Mouse (Mus musculus) kidney, postnatal 14 days (tissue): Measurements from ENCODE around the gene Spint5.
"Not testable (repeated sequence)": the region's sequence is repeated elsewhere in the genome, so short reads cannot be mapped to it uniquely, and the experiment has no call there.

ENCODE experiments used
- DNase-seq: peaks from one replicate; pipeline ENCODE4 v3.0.0; 2022; ENCODE audit warnings: mixed read lengths

Gene Spint5

GRCm38 (mm10) chr2:164715005-164715404 lies at the start of gene Spint5:
Gene Spint5 (plus strand): TSS chr2:164715305.
- DNase-seq = no peak

GRCm38 (mm10) chr2:164670261-164670660 lies 44.8 kb upstream of the Spint5 start:
- no peak for DNase-seq

GRCm38 (mm10) chr2:164670938-164671337 lies 44.2 kb upstream of the Spint5 start:
- no peak for DNase-seq

GRCm38 (mm10) chr2:164673987-164674386 lies 41.1 kb upstream of the Spint5 start, which contains the start of gene Wfdc11:
Gene Wfdc11 (minus strand): TSS chr2:164674087.
- no peak for DNase-seq

- DNase-seq = no peak
Observed at GRCm38 (mm10) chr2:164676103-164676502, 39.0 kb upstream of the Spint5 start.

- no peak for DNase-seq
Observed at GRCm38 (mm10) chr2:164676916-164677685, 38.0 kb upstream of the Spint5 start.

- peak; percentile 86 for DNase-seq
Observed at GRCm38 (mm10) chr2:164678848-164679625, 36.1 kb upstream of the Spint5 start.

GRCm38 (mm10) chr2:164679906-164680305 lies 35.2 kb upstream of the Spint5 start:
- DNase-seq = no peak

- no peak for DNase-seq
Observed at GRCm38 (mm10) chr2:164684807-164685206, 30.3 kb upstream of the Spint5 start, which contains the start of gene Wfdc13. Gene Wfdc13 (plus strand): TSS chr2:164685107.

GRCm38 (mm10) chr2:164698201-164698600 lies 16.9 kb upstream of the Spint5 start, which contains the start of gene Spint4:
Gene Spint4 (plus strand): TSS chr2:164698501.
- DNase-seq = no peak

- no peak for DNase-seq
Observed at GRCm38 (mm10) chr2:164700959-164701358, 14.1 kb upstream of the Spint5 start.

- DNase-seq = no peak
Observed at GRCm38 (mm10) chr2:164701761-164702160, 13.3 kb upstream of the Spint5 start.

- no peak for DNase-seq
Observed at GRCm38 (mm10) chr2:164704235-164704634, 10.9 kb upstream of the Spint5 start.

- DNase-seq = no peak
Observed at GRCm38 (mm10) chr2:164705328-164705727, 9.8 kb upstream of the Spint5 start.

GRCm38 (mm10) chr2:164705991-164706390 lies 9.1 kb upstream of the Spint5 start:
- no peak for DNase-seq

GRCm38 (mm10) chr2:164716194-164716786 lies 1.2 kb downstream of the Spint5 start:
- DNase-seq = not testable (repeated sequence)

GRCm38 (mm10) chr2:164723276-164723675 lies 8.2 kb downstream of the Spint5 start:
- DNase-seq = no peak

GRCm38 (mm10) chr2:164725895-164726619 lies 11.0 kb downstream of the Spint5 start:
- DNase-seq = peak; percentile 79

GRCm38 (mm10) chr2:164731719-164732118 lies 16.6 kb downstream of the Spint5 start:
- no peak for DNase-seq

- no peak for DNase-seq
Observed at GRCm38 (mm10) chr2:164733259-164733658, 18.2 kb downstream of the Spint5 start.

GRCm38 (mm10) chr2:164734839-164735238 lies 19.7 kb downstream of the Spint5 start:
- no peak for DNase-seq

- no peak for DNase-seq
Observed at GRCm38 (mm10) chr2:164735446-164735845, 20.3 kb downstream of the Spint5 start.
